Mouse (Mus musculus): ENCODE results near the gene Kcnma1.

The Kcnma1 gene

DNA sequence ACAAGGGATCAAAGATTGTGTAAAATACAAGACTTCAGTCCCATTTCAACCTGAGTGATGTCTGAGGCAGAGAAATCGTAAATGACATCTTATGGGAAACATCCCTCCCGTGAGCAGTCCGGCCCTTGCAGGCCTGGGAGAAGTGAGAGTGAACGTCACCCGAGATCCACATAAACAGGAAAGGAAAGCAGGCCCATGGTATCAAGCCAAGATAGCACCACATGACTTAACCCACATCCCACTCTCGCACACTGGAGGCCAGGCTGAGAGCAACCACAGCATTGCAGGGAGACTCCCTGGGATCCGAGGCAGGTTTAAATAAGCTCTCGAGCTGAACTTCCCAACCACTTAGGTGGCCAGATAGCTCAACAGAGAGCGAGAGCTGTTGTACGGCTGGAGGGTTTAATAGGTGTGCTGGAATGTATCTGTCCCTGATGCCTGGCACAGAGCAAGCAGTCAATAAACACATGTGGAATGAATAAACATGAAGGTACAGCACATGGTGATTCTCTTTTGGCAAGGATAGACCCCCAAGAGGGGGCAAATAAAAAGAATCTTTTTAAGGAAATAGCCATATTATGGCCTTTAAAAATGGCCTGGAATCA is 493.1 kb downstream of the Kcnma1 start:
- DNase-seq = no peak

DNA sequence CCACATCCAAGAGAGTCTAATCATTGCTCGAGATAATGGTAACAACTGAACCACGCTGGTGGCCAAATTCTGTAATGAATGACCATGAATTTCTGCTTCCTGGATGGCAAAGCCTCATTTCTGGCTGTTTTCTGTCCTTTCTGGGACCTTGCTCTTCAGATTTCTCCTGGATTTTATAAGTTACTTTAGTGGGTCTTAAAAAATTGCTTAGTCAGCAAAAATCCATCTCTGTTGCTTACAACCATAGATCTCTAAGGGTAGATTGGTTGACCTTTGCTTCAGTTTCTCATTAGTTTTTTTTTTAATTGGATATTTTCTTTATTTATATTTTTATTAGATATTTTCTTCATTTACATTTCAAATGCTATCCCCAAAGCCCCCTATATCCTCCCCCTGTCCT is 496.9 kb downstream of the Kcnma1 start:
- DNase-seq = no peak

DNA sequence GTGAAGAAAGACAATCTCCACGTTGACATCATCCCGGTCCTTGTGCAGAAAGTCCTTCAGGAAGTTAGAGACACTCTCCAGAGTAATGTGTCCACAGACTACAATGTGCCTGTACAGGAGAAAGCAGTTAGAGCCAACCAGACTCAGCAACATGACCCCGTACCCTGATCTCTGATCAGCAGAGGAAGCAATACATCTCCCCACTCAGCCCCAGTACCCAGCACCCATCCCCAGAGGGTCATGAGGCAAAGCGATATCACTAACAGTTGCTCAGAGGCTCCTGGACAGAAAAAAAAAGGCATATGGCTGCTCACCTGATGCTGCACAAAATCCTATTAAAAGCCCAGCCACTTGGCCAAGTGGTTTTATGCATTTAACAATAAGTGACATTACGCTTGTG is 504.5 kb downstream of the Kcnma1 start:
- no peak for DNase-seq

DNA sequence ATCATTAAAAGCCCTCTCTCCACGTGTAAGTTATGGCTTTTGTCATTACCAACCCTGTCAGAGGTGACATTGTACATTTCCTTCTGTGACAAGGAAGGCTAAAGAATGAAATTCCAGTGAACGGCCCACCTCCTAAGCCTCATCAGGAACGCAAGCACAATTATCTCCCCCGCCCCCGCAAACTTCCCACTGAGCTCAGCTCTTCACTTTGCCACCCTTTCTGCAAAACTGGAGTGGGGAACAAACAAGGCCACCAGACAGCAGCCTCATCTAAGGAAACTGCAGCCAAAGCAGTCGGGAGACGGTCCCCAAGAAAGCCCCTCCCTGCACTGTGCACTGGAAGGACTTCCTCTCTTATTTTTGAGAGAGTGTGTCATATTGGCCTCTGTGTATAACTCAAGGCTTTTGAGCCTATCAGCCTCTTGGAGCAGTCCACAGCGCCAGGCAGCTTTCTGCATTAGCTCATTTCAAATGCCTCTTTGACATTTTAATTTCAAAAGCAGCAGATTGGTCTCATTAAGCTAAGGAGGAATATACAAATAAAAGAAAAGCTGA is 512.0 kb downstream of the Kcnma1 start:
- DNase-seq = no peak

DNA sequence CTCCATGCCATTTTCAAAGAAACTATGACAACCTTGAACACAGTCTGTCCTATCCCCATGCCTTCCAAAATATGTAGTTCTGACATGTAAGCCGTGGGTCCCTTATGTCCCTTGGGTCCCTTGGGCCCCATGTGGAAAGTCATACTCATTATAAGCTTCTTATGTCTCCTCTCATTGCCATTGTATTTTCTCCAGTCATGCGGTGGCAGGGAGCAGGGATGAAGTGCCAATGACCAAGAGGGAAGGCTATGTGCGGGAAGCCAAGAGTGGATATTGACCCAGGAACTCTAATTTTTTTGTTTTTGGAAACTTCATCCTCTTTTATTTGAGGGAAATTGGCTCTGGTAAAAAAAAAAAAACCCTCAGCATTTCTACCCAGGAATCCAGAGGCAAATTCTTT is 517.5 kb downstream of the Kcnma1 start:
- DNase-seq = no peak

DNA sequence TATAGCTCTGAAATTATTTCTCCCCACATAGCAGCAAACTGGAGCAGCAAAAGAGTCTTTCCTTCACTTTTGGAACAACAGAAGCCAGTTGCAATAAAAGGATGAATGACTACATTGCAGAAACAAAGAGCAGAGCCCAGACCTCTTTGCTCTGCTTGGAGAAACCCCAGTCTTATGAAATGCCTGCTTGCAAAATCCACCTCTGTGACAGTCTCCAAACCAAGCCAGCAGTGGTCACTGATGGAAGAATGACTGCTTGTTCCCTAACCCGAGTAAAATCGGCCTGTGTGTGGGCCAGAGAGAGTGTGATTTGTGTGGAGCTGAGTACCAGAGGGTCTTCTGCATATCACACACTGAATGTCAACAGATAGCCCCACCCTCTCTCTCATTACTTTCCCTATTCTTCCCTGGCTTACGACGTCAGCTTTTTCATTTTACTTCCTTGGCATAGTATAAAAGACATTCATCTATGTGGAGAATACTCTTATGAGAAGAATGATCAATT is 518.0 kb downstream of the Kcnma1 start:
- no peak for DNase-seq

DNA sequence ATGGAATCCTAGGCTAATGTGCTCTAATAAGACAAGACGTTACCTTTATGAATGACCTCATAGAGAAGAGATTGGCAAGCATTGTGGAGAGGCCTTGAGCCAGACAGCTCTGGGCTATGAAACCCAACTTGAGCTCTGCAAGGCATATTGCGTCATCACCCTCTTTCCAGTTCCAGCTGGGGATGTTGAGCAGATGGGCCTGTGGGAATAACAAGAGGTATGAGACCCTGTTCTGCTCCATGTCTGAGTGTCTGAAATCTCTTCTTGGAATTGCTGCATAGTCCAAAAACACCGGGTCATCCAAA is 519.8 kb downstream of the Kcnma1 start:
- no peak for DNase-seq

DNA sequence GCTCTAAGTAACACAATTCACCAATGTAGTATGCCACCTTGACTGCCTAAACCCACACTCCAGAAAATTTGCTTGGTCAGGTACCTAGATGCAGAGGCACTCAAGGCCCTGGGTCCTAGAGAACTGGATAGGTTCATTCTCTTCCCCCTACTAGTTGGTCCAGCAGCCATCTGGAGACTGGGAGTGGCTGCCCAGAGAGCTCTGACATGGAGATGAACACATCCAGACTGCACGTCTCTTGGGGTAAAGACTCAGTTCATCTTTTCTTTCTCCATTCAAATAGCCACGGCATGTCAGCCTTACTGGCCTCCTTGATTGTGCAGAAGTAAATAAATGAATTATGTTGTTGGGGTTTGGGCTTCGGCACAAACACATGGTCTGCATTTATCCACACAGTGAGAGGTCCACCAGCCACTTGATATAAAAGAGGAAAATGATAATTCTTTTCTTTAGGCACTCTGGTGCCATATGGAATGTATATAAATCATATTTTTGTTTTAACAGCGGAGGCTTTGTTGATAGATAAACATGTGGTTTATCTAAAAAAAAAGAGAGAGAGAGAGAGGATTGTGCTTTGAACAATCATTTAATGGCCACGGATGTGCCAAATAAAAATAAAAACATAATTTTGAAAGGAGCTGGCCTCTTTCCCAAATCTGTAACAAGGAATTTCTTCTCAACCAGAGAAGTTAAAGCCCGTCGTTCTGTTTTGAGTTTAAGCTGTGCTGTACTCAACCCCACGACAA is 520.4 kb downstream of the Kcnma1 start:
- DNase-seq = no peak

DNA sequence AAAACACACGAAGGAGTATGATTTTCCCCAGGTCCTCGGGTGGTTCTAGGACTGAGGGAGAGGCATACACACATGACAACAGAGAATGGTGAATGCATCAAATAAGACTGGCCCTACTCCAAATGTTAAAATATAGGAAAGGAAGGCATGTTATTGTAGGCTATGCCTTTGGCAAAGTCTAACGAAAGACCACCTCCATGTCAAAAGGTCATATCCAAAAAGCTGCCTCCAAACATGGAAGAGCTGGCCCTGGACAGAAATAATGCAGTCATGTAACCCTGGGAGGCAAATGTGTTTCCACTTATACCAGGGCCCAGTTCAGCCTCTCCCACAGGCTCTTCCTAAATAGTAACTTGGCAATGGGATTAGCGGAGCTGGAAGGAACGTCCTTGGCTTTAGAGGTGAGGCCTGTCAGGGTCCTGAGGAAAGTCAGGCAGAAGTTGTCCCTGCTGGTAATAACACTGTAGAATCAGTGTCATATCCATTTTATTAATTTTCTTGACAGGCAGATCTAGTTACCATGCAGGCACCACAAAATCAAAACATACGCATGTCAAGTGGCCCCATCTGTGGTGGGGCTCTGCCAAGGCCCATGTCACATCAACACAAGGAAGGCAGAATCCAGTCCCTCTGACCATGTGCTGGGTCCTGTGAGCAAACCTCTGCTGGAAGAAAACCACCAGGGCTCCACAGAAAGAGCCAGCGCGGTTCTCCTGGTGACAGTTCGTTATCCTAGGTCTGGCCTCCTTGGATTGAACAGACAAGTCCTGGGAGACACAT is 521.5 kb downstream of the Kcnma1 start:
- no peak for DNase-seq

DNA sequence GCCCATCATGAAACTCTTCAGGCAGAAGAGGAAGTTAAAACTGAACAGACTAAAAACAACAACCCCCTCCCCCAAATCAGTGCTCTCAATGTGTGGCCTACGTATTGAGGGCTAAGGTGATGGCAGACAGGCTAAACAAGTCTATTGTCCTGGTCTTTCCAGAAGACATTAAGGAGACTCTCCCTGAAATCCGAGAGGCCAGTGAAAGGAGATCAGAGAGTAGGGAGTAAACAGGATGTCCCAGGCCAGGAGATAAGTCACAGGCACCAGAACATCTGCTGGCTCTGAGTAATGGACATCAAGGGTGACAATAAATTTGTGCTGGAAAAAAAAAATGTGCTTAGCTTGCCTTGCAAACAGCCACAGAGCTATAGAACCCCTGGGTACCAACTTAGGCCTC is 522.9 kb downstream of the Kcnma1 start:
- DNase-seq = no peak

DNA sequence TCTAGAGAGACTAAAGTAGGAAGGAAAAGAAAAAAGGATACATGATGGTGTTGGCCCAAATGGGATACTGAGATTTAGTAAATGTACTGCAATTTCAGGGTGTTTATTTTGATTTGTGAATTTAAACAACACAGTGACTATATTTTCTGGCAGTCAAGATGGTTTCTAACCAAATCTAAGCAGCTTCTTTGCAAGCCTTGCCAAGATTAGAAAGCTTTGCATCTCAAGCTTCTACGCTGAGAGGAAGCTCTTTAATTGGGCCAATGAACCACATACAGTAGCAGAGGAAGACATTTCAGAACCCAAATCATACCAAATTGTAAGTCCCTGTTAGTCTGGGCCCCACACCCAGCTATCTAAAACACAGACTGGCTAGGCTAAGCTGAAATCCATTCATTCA is 527.6 kb downstream of the Kcnma1 start:
- no peak for DNase-seq

DNA sequence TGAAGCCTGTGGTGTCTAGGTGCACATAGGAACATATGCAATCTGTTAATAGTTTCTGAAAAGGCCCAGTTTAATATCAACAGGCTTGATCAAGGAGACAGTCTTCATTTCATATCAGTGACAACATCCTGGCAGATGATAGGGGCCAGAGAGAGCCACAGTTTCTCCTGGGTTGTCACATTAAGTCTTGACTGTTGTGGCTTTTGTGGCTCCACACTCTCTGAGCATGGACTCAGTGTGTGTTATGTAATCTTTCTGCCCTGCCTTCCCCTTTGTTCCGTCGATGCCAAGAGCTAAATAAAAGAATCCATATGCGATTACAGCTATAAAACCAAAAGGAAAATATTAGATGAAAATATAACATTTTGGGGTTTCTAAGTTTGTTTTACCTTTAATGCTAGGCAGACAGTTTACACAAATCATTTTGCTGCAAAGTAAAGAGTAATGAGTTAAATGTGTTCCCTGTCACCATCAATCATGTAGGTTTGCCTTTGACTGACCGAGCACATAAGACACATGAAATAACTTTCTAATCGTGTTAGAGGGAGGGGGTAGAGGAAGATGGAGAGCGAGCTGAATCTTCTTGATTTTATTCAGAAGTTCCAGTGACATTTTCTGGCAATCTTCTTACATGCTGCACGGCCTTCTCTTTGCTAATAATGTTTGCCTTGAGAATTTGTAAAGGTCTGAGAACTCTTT is 528.3 kb downstream of the Kcnma1 start:
- no peak for DNase-seq

DNA sequence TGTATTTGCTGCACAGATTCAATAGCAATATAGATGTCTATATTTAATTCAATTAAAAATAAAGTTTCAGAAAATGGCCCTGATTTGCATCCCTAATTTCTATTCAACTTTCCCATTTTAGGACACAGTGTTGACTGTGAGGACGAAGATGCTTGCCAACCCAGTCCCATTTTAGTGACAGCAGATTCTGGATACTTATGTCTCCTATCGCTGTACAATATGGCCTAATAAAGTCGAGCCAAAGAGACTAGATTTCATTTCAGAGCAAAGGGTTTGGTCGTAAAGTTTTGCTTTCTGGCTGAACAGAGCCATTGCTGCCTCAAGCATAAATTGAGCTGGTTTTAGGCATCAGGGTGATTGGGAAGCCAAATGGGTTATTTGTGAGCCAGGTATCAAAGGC is 539.2 kb downstream of the Kcnma1 start:
- DNase-seq = no peak

DNA sequence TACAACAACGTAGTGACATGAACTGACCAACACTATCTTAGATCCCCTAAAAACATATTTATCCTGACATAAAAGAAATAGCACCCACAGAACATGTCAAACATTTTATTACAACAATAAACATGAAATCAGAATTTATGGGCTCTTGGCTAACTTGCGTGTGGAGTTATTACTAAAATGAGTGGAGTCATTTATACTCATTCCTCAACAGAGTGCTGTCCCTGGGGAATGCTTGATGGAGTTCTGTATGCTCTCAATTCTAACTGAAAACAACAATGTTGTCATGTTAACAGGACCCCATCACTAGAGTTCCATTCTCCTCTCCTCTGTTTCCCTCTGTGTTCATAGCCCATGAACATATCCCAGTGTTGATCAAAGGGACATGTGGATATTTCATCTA is 544.2 kb downstream of the Kcnma1 start:
- DNase-seq = no peak

DNA sequence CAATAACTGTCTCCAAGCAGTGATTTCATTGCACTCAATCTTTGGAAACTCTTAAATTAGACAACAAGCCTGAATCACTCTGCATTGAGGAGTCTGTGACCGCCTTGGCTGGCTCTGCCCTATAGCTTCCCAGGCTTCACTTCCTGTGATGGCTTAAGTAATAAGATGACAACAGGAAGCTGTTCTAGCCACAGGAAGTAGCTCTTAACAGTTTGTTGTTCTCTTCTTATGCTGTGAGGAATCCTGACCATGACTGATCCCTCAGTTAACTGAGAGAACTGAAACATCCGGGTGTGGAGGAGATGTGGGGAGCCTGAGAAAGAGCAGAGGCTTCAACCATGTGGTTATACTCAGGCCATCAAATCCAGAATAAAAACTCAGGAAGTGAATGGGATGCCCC is 549.2 kb downstream of the Kcnma1 start:
- no peak for DNase-seq

DNA sequence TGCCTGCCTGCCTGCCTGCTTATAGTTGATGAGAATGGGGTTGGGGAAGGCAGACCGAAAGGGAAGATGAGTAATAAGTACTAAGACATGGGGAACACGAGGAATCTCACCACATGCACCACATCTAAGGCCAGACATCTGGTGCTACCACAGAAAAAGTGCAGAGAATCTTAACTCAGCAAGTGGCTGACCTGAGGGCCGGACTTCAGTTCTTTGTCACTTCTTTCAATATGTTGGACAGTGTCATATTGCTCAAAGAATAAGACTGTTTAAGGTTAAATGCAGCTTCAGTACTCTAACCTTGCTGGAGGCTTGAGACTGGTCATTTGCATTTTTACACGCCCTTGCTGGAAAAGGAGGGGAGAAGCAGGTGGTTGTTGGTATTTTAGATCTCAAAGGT is 555.7 kb downstream of the Kcnma1 start:
- DNase-seq = no peak

DNA sequence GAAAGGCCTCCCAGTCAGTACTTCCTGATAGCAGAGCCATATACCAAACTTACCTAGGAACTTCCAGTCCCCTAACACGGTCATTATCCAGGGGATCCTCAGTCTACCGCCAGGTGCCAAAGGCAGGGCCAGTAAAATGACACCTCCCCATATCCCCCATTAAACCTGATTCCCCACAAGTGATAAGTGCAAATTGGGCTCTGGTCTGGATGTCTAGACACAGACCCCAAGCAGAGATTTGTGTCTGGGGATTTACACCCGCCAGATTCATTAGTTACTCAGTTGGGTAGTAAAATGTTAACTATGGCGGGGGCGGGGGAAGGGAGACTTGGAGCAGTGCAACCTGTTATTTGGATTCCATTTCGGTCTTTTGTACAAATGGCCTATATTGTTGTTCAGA is 562.6 kb downstream of the Kcnma1 start:
- DNase-seq = no peak

DNA sequence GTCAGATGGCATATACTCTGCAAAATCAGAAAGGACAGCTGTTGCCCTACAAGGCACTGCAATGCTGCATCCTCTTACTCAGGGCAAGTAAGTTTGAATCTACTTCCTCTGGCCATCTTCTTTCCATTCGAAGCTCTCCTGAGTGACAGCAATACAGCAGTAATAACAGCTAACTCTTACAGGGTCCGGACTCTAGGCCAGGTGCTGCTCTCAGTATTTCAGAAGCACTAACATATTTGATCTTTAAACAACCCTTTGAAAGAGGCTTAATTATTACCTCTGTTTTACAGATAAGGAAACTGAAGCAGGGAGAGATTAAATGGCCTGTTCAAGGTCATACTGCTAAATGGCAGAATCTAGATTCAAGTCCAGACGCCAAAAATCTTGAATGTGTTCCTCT is 576.8 kb downstream of the Kcnma1 start:
- no peak for DNase-seq

DNA sequence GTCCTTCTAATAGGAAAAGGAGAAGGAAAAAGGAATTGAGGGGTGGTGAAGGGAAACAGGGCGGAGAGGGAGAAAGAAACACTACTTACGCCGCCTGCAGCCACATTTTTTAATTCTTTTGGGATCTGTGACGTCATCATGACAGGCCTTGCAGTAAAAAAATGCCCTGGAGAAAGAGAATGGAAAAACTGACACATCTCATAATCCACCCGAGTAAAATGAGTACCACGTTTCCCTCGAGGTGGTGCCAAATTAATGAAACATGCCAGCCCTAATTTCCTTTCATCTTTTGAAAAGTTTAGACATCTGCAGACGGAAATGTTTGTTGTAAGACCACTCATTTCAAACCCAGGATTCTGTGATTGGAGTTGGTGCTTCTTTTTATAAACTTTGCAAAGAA is 578.4 kb downstream of the Kcnma1 start:
- DNase-seq = no peak

DNA sequence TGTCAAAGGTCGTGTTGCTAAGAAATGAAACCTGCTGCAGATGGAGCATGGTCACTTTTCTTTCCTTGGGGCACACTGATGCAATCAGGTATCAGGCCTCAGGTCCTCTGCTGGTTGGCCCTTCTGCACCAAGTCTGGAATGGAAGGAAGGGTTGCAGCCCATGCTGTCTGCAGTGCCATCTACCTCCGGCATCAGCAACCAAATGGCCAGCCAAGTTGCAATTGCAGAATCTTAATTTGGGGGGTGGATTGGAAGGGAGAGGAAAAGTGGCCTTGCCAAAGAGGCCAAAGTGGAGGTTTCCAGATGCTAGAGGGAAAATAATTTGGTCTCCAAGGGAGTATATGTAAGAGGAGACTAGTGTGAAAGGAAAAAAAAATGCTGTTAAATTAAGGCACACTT is 584.3 kb downstream of the Kcnma1 start:
- no peak for DNase-seq

DNA sequence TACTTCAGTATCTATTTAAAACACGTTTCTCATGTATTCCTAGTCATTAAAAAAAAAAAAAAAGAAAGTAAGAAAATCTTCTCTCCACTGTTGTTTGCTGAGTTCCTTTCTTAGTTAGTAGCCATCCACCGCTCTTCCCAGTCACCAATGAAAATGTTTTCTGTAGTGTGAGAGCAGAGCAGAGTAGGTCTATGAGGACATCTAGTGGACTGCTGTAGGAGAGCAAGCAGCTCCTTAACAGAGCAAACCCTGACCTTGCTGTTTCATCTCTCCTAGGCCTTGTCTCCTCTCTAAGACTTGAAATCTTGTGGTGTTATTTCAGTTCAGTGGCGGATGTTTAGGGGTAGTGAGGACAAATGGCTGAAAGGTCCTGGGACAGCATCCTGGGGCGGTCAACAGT is 585.2 kb downstream of the Kcnma1 start:
- peak; percentile 6 for DNase-seq

DNA sequence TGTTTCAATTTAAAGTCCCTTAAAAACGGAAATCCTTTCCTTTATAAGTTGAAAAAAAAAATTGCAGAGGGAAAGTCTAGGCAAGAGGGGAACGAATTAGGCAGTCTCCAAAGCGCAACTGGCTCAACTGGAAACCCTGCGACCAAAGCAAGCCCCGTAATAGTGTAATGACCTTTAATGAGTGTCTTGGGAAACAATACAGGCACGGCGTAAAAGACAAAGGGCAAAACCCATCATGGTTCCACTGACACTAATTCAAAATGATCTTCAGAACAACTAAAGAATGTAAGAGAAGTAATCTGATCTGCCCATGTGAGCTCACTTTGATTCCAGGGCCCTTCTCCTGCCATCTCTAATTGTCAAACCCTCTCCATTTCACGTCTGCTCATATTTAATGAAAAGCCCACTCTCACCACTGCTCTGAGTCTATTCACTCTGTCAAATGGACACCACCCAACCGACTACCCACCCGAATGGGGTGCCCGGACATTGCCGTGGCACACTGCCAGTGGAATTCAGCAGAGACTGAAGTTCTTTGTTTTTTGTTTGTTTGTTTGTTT is 591.7 kb downstream of the Kcnma1 start:
- no peak for DNase-seq

DNA sequence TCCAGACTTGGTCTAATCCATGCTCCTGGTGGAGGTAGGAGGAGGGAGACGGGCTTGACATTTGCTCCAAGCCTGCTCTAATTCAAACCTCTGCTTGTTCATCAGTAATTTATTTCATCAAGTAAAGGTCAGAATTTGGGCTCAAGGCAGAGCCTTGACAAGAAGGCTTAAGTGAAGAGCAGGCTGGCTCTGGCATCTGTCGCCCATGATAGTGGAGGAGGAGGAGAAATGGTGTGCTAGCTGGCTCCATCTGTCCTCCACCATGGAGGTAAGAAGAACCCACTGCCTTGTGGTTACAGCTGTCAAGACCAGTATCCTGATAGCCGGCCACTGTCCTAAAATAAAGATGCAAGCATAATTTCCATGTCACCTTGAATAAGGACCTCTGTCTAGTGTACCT is 595.3 kb downstream of the Kcnma1 start:
- DNase-seq = no peak

All from kidney, adult 18-20 months (tissue).